Mouse (Mus musculus): ENCODE results near the gene Megf11. TPM values are rescaled to one million over a fixed set of nuclear protein-coding genes. Genes with fewer than 3 reads are reported as not detected.
A peak's percentile ranks its signal among the peaks of the same experiment; 100 is the strongest.

Megf11 gene
- polyA plus RNA-seq, 1 experiment from 2014 or later: 0.11 TPM

- TF ChIP-seq EP300 (IDR thresholded peaks at IDR 0.05; ENCODE audit: low read depth): no peak
- DNase-seq (no peak), ATAC-seq (no peak)
- H3K4me3 ChIP-seq (ENCODE audit: low read depth, low read length): no peak overlapping the region
- no peak overlapping the region for H3K27ac ChIP-seq (ENCODE audit: low read depth)
- H3K4me2 ChIP-seq (ENCODE audit: low read depth, low read length): no peak overlapping the region
- H3K4me1 ChIP-seq (ENCODE audit: insufficient read depth): peaks cover 4% of the 10 kb centered on the region
- H3K9ac ChIP-seq (replicated peaks): no peak overlapping the region
- H3K36me3 ChIP-seq (replicated peaks; ENCODE audit: insufficient read depth, low read length): no peaks in the 10 kb centered on the region
- 44% methylated on average over 2 of the region's 2 CpGs for WGBS (ENCODE audit: insufficient replicate concordance)
- no peaks in the 10 kb centered on the region for H3K9me3 ChIP-seq (ENCODE audit: low read length)
- H3K27me3 ChIP-seq (ENCODE audit: insufficient read depth, low read length): 0 out of 2 replicates have a peak, but pooled peaks cover 6% of the 10 kb centered on the region
Measured at GRCm38 (mm10) chr9:64636961-64637360, 251.5 kb downstream of the Megf11 start.

GRCm38 (mm10) chr9:64638250-64638649 lies 252.8 kb downstream of the Megf11 start:
- no peaks in the 10 kb centered on the region for H3K36me3 ChIP-seq (replicated peaks; ENCODE audit: insufficient read depth, low read length)
- DNase-seq (peak; percentile 62), ATAC-seq (no peak)
- no peak overlapping the region for H3K9ac ChIP-seq (replicated peaks)
- TF ChIP-seq EP300 (IDR thresholded peaks at IDR 0.05; ENCODE audit: low read depth) (no peak), CTCF (IDR thresholded peaks at IDR 0.05; ENCODE audit: low read depth) (no peak)
- 3% methylated on average over 22 of the region's 22 CpGs for WGBS (ENCODE audit: insufficient replicate concordance)
- peaks cover 4% of the 10 kb centered on the region for H3K4me1 ChIP-seq (ENCODE audit: insufficient read depth)
- no peak overlapping the region for H3K27ac ChIP-seq (ENCODE audit: low read depth)
- H3K27me3 ChIP-seq (ENCODE audit: insufficient read depth, low read length): 0 out of 2 replicates have a peak, but pooled peaks cover 6% of the 10 kb centered on the region
- 0 out of 2 replicates have a peak overlapping the region, but pooled peaks have one; percentile 17 for H3K4me3 ChIP-seq (ENCODE audit: low read depth, low read length)
- no peaks in the 10 kb centered on the region for H3K9me3 ChIP-seq (ENCODE audit: low read length)
- peak overlapping the region; percentile 58 for H3K4me2 ChIP-seq (ENCODE audit: low read depth, low read length)

- Histone ChIP-seq H3K9ac (replicated peaks) (no peak overlapping the region), H3K9me3 (ENCODE audit: low read length) (no peaks in the 10 kb centered on the region), H3K4me2 (ENCODE audit: low read depth, low read length) (no peak overlapping the region), H3K27me3 (ENCODE audit: insufficient read depth, low read length) (0 out of 2 replicates have a peak, but pooled peaks cover 6% of the 10 kb centered on the region), H3K4me3 (ENCODE audit: low read depth, low read length) (no peak overlapping the region), H3K4me1 (ENCODE audit: insufficient read depth) (peaks cover 4% of the 10 kb centered on the region), H3K27ac (ENCODE audit: low read depth) (no peak overlapping the region), H3K36me3 (replicated peaks; ENCODE audit: insufficient read depth, low read length) (no peaks in the 10 kb centered on the region)
- DNase-seq (peak; percentile 36), ATAC-seq (no peak)
- 8% methylated on average over 5 of the region's 5 CpGs for WGBS (ENCODE audit: insufficient replicate concordance)
- TF ChIP-seq EP300 (IDR thresholded peaks at IDR 0.05; ENCODE audit: low read depth): no peak
- peak; percentile 82 for TF ChIP-seq CTCF (IDR thresholded peaks at IDR 0.05; ENCODE audit: low read depth)
Measured at GRCm38 (mm10) chr9:64639664-64640063, 254.2 kb downstream of the Megf11 start.

GRCm38 (mm10) chr9:64644129-64644528 lies 258.7 kb downstream of the Megf11 start:
- Histone ChIP-seq H3K4me1 (ENCODE audit: insufficient read depth) (no peaks in the 10 kb centered on the region), H3K27ac (ENCODE audit: low read depth) (no peak overlapping the region), H3K4me2 (ENCODE audit: low read depth, low read length) (no peak overlapping the region), H3K9ac (replicated peaks) (no peak overlapping the region), H3K27me3 (ENCODE audit: insufficient read depth, low read length) (no peaks in the 10 kb centered on the region), H3K36me3 (replicated peaks; ENCODE audit: insufficient read depth, low read length) (no peaks in the 10 kb centered on the region), H3K4me3 (ENCODE audit: low read depth, low read length) (no peak overlapping the region), H3K9me3 (ENCODE audit: low read length) (no peaks in the 10 kb centered on the region)
- DNase-seq: no peak
- ATAC-seq: no peak
- TF ChIP-seq CTCF (IDR thresholded peaks at IDR 0.05; ENCODE audit: low read depth) (no peak), EP300 (IDR thresholded peaks at IDR 0.05; ENCODE audit: low read depth) (no peak)
- 17% methylated on average over 7 of the region's 7 CpGs for WGBS (ENCODE audit: insufficient replicate concordance)

GRCm38 (mm10) chr9:64645462-64645861 lies 260.0 kb downstream of the Megf11 start:
- Histone ChIP-seq H3K27me3 (ENCODE audit: insufficient read depth, low read length) (no peaks in the 10 kb centered on the region), H3K36me3 (replicated peaks; ENCODE audit: insufficient read depth, low read length) (no peaks in the 10 kb centered on the region), H3K4me1 (ENCODE audit: insufficient read depth) (no peaks in the 10 kb centered on the region), H3K4me3 (ENCODE audit: low read depth, low read length) (no peak overlapping the region), H3K9ac (replicated peaks) (no peak overlapping the region), H3K4me2 (ENCODE audit: low read depth, low read length) (no peak overlapping the region), H3K27ac (ENCODE audit: low read depth) (no peak overlapping the region), H3K9me3 (ENCODE audit: low read length) (no peaks in the 10 kb centered on the region)
- DNase-seq (no peak), ATAC-seq (no peak)
- WGBS (ENCODE audit: insufficient replicate concordance): 67% methylated on average over 3 of the region's 3 CpGs
- TF ChIP-seq EP300 (IDR thresholded peaks at IDR 0.05; ENCODE audit: low read depth): no peak
- no peak for TF ChIP-seq CTCF (IDR thresholded peaks at IDR 0.05; ENCODE audit: low read depth)

- Histone ChIP-seq H3K27ac (ENCODE audit: low read depth) (no peak overlapping the region), H3K4me2 (ENCODE audit: low read depth, low read length) (no peak overlapping the region), H3K27me3 (ENCODE audit: insufficient read depth, low read length) (no peaks in the 10 kb centered on the region), H3K9me3 (ENCODE audit: low read length) (no peaks in the 10 kb centered on the region), H3K36me3 (replicated peaks; ENCODE audit: insufficient read depth, low read length) (no peaks in the 10 kb centered on the region), H3K4me1 (ENCODE audit: insufficient read depth) (no peaks in the 10 kb centered on the region), H3K9ac (replicated peaks) (no peak overlapping the region), H3K4me3 (ENCODE audit: low read depth, low read length) (no peak overlapping the region)
- no peak for DNase-seq
- 69% methylated on average over 9 of the region's 9 CpGs for WGBS (ENCODE audit: insufficient replicate concordance)
- ATAC-seq: no peak
- TF ChIP-seq CTCF (IDR thresholded peaks at IDR 0.05; ENCODE audit: low read depth): no peak
- no peak for TF ChIP-seq EP300 (IDR thresholded peaks at IDR 0.05; ENCODE audit: low read depth)
Measured at GRCm38 (mm10) chr9:64649393-64649792, 264.0 kb downstream of the Megf11 start.

GRCm38 (mm10) chr9:64649892-64650291 lies 264.5 kb downstream of the Megf11 start:
- Histone ChIP-seq H3K36me3 (replicated peaks; ENCODE audit: insufficient read depth, low read length) (no peaks in the 10 kb centered on the region), H3K4me3 (ENCODE audit: low read depth, low read length) (no peak overlapping the region), H3K4me1 (ENCODE audit: insufficient read depth) (no peaks in the 10 kb centered on the region), H3K27me3 (ENCODE audit: insufficient read depth, low read length) (no peaks in the 10 kb centered on the region), H3K9me3 (ENCODE audit: low read length) (no peaks in the 10 kb centered on the region), H3K9ac (replicated peaks) (no peak overlapping the region), H3K4me2 (ENCODE audit: low read depth, low read length) (no peak overlapping the region), H3K27ac (ENCODE audit: low read depth) (no peak overlapping the region)
- no peak for ATAC-seq
- DNase-seq: no peak
- TF ChIP-seq EP300 (IDR thresholded peaks at IDR 0.05; ENCODE audit: low read depth) (no peak), CTCF (IDR thresholded peaks at IDR 0.05; ENCODE audit: low read depth) (no peak)
- WGBS (ENCODE audit: insufficient replicate concordance): 51% methylated on average over 2 of the region's 2 CpGs
